Mouse (Mus musculus) liver, adult (tissue): Measurements from ENCODE around the gene Jph4.

Experiments
- GATA4 ChIP-seq: IDR thresholded peaks from 2 replicates; pipeline ENCODE4 v1.6.1; 2014; ENCODE audit warnings: mild to moderate bottlenecking, low read length; ENCODE audit not compliant: insufficient replicate concordance

Gene Jph4

GRCm38 (mm10) chr14:55116425-55117200 lies at the start of gene Jph4:
Gene Jph4, minus strand, starts transcription at chr14:55116935.
- no peak for TF ChIP-seq GATA4

DNA sequence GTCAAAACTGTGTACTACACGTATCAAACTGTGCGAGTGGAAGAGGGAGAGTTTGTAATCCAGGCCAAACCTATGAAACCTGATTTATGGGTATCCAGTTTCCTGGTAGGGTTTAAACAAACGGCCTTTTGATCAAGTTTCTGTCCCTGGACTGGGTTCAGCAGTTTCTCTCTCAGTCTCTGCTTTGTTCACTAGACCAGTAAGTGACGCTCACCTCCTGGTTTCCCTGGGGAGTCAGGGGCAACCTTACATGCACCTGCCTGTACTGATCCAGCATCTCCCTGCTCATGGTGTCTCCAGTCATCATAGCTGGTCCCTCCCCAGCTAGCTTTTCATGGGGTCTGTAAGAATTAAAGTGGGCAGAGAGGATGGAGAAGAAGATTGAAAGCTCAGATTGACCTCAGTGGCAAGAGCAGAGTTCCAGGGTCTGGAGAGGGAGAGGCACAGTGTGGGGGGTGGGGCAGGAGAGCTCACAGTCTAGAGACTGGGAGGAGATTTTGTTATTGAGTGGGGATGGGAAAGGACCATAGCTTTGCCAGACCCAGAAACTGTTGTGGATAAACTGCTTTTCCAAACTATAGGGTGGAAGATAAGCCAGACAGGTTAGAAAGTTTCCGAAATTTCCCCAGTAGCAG lies 47.6 kb upstream of the Jph4 start:
- TF ChIP-seq GATA4: no peak

GRCm38 (mm10) chr14:55162168-55162567 lies 45.4 kb upstream of the Jph4 start:
- TF ChIP-seq GATA4: no peak

DNA sequence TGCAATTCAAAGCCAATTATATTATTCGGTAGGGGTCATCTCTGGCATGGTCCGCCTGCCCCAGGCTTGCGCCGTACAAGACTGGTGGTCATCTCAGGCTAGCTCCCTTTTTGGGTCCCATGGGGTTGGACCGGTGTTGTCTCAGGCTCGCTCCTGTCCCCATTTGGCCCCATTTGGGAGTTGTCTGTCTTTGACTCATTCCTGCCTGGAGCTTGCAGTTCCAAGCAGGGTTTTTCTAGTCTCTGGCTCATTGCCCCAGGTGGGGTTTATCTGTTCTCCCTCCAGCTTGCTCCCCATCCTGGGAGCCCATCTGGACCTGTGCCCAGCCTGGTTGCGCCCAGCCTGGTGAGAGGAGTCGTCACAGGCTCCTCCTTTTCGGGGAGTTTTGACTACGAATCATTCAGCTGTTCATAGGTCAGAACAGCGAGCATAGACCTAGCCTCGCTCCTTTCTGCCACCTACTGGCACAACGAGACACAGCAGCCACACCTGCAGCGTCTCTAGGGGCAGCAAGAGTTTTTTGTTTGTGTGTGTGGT lies 44.4 kb upstream of the Jph4 start:
- TF ChIP-seq GATA4: no peak

- TF ChIP-seq GATA4: no peak
These were observed 43.7 kb upstream of the Jph4 start for GRCm38 (mm10) chr14:55160251-55161071.

DNA sequence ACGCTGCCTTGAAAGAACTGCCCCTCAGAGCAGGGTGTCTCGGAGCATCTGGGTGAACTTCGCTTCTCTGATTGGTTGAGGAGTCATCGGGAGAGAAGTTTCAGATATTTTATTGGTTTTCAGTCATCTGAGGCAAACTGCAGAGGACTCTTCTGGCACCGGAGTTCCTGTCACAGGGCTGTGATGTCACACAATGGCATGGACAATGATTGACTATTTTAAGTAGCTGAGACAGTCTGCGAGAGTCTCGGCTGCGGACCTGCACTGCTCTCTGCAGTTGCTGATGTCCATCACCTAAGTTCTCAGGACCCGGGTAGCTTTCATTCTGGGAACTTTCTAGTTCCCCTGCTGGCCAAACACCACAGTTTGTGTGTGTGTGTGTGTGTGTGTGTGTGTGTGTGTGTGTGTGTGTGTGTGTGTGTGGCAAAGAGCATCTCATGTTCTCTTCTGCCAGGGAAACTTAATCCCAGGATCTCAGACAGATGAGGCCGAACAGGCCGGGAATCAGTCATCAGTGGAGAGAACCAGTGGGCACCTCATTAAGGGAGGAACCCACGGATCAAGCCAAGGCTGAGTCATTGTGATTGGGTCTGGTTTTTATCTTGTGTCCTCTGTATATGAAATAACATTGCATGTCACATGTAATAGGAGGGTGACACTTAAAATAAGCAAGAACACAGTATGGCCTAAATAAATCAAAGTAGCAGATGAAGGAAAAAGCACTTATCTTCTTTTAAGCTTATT lies 40.8 kb upstream of the Jph4 start:
- no peak for TF ChIP-seq GATA4

GRCm38 (mm10) chr14:55152951-55153481 lies 36.3 kb upstream of the Jph4 start:
- TF ChIP-seq GATA4: no peak; the same call in 1 of the 2 replicates

- TF ChIP-seq GATA4: no peak
These were observed 35.4 kb upstream of the Jph4 start for GRCm38 (mm10) chr14:55152174-55152573.

DNA sequence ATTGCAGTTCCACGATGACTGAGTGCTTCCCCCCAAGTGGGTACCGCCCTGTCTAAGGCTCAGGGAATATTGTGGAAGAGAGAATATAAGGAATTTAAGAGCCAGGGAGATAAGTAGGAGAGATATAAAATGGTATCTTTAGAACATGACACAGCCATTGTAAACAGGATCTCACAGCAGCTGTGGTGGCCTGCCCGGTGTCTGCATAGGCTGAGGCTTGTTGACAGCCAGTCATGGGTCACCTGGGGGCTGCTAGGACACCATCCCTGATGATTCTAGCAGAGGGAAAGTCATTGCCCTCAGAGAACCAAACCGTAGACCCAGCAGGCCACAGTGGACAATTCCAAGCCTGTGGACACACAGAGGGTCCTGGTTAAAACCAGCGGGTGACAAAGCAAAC lies 34.2 kb upstream of the Jph4 start:
- TF ChIP-seq GATA4: no peak

- no peak for TF ChIP-seq GATA4
These were observed 32.3 kb upstream of the Jph4 start for GRCm38 (mm10) chr14:55149041-55149440.

DNA sequence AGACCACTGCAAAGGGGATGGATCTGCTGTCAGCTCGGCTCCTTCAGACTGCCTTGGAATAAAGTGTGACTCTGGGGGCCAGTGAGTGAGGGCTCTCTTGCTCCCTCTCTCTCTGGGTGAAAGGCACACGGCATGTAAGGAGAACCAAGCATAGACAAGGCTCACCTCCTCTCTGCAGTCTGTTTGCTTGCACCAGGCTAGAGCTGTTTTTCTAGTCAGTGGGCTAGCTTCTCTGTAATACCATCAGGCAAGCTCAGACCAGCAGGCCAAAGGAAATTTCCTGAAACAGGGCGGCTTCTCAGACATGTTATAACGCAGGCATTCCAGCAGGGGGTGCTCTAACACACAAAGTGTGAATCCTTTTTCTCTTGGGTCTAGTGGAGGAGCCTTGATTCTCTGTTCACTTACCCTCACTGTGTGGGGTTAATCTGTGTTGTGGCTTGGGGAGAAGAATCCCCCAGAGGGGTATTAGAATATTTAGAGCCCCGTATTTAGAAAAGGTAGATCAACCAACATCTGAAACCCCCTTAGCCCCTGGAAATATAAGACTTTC lies 31.7 kb upstream of the Jph4 start:
- no peak for TF ChIP-seq GATA4

DNA sequence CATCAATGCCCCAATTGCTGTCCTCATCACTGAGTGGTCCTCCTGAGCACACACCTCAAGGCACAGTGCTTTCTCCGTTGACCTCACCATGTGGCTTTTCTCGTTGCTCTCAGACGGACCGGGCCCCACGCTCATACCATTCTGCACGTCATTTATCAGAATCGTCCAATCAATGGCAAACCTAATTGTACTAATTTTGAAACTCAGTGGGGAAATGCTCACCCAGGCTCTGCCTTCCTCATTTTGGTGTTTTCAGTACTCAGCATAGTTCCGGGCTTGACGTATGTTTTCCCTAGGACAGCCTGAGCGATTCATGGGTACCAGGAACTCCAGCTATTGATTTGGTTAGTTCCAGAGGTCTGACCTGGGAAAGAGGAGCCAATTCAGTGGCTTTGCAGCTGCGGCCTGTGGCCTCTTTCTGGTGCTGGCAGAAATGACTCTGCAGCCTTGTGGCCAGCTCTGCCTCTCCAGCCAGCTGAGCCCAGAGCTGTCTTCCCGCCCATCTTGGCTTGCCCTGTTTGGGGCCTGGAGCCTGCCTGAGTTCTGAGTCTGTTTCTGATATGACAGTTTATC lies 30.2 kb upstream of the Jph4 start:
- TF ChIP-seq GATA4: no peak

GRCm38 (mm10) chr14:55146324-55146723 lies 29.6 kb upstream of the Jph4 start:
- TF ChIP-seq GATA4: no peak

DNA sequence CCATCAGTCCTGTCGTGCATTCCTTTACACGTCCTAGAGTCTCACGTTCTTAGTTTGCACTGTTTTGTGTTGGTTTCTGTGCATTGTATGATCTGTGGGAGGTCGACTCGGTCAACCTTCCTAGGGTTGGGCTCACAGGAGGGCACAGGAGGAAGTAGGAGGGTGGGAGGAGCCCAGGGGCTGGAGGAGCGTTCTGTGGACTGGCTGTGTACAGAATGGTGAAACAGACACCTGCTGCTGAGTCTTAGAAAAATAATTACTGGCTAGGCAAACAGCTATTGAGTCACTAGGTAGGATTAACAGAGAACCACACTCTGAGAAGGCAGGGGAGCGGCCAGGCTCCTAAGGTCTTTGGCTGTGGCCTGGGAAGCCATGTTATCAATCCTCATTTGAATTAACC lies 22.6 kb upstream of the Jph4 start:
- no peak for TF ChIP-seq GATA4
